Mouse (Mus musculus) G1E (cell line): ENCODE measurements around the gene Kiz. TPM values are rescaled to one million over a fixed set of nuclear protein-coding genes. Genes with fewer than 3 reads are reported as not detected.

Experiments used
- ATAC-seq: 2 replicates; pipeline ENCODE4 v1.8.0; 2016; ENCODE audit warnings: mild to moderate bottlenecking; ENCODE audit not compliant: insufficient number of reproducible peaks, poor library complexity, low FRiP score, severe bottlenecking; ENCODE audit errors: extremely low read depth
- DNase-seq: peaks from one replicate; pipeline ENCODE4 v3.0.0; 2012; ENCODE audit warnings: low spot score
- H3K27me3 ChIP-seq: 2 replicates; pipeline ENCODE4 v1.6.1; 2012; ENCODE audit warnings: mild to moderate bottlenecking, low read length, inconsistent platforms; ENCODE audit not compliant: insufficient read depth
- H3K36me3 ChIP-seq: replicated peaks from 2 replicates; pipeline ENCODE3; 2012; ENCODE audit warnings: mild to moderate bottlenecking, inconsistent platforms
- H3K4me1 ChIP-seq: 2 replicates; pipeline ENCODE4 v1.6.1; 2012; ENCODE audit warnings: low read depth, low read length, inconsistent platforms, mixed read lengths; ENCODE audit not compliant: insufficient read depth
- H3K4me3 ChIP-seq: 2 replicates; pipeline ENCODE4 v1.5.1; 2012; ENCODE audit warnings: low read depth, mild to moderate bottlenecking, inconsistent platforms, low read length, moderate library complexity, mixed read lengths
- H3K9me3 ChIP-seq: replicated peaks from 2 replicates; pipeline ENCODE4 v1.6.1; 2012; ENCODE audit warnings: inconsistent platforms
- CTCF ChIP-seq: IDR thresholded peaks from 2 replicates; pipeline ENCODE4 v1.5.1; 2012; ENCODE audit warnings: low read depth, low read length, inconsistent platforms, mixed read lengths
- GATA1 ChIP-seq: IDR thresholded peaks from 2 replicates; pipeline ENCODE4 v1.6.1; 2012; ENCODE audit warnings: borderline replicate concordance, low read length, inconsistent platforms, mixed read lengths
- GATA2 ChIP-seq: IDR thresholded peaks from 2 replicates; pipeline ENCODE4 v1.6.1; 2012; ENCODE audit warnings: low read depth, low read length, inconsistent platforms, borderline replicate concordance
- POLR2AphosphoS5 ChIP-seq: IDR thresholded peaks from 2 replicates; pipeline ENCODE4 v1.6.1; 2012; ENCODE audit warnings: low read depth, low read length, inconsistent platforms; ENCODE audit not compliant: insufficient replicate concordance
- TAL1 ChIP-seq: conservative IDR thresholded peaks from 2 replicates; pipeline ENCODE4 v1.6.1; 2012; ENCODE audit warnings: low read depth, low read length, inconsistent platforms, mixed read lengths
- polyA plus RNA-seq: library from polyadenylated mRNA; stranded (reverse); fragments of >175 nt; gene quantifications from 2 replicates; pipeline ENCODE4 v1.2.3, GENCODE M21; 2012
- total RNA-seq, 2 experiments: library from RNA; stranded (forward) in 1 of 2; stranded (reverse) in 1 of 2; fragments of 200-1000 nt in 1 of 2; fragments of >200 nt in 1 of 2; fragmentation: Nextera tagmentation in 1 of 2; gene quantifications; 2 replicates each; pipeline ENCODE4 v1.2.3; 2014 to 2017

Kiz gene
- total and polyA plus RNA-seq, 3 experiments: 10.5 to 56.7 (median 44.6) TPM

DNA sequence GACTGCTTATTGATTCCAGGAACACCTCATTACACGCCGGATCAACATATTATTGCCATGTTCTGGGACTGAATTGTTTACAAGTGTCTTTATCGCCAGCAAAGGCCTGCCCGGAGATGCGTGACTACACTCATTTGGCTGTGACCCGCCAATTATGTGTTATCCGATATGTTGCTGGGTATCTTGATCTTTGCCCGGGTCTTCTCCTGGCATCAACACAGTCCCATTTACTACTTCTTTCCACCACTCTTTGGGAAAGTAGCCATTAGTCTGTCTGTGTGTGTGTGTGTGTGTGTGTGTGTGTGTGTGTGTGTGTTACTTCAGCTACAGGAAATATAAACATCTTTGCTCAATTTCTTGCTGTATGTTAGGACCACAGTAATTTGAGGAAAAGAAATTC is 31.6 kb upstream of the Kiz start:
- no peak for DNase-seq
- Histone ChIP-seq H3K27me3 (no peaks in the 10 kb centered on the region), H3K9me3 (no peaks in the 10 kb centered on the region), H3K4me1 (no peaks in the 10 kb centered on the region), H3K4me3 (no peak overlapping the region), H3K36me3 (no peaks in the 10 kb centered on the region)
- no peak for TF ChIP-seq POLR2AphosphoS5
- TF ChIP-seq CTCF: no peak
- TF ChIP-seq GATA2: no peak
- TF ChIP-seq TAL1: no peak
- no peak for TF ChIP-seq GATA1
- ATAC-seq: no peak

DNA sequence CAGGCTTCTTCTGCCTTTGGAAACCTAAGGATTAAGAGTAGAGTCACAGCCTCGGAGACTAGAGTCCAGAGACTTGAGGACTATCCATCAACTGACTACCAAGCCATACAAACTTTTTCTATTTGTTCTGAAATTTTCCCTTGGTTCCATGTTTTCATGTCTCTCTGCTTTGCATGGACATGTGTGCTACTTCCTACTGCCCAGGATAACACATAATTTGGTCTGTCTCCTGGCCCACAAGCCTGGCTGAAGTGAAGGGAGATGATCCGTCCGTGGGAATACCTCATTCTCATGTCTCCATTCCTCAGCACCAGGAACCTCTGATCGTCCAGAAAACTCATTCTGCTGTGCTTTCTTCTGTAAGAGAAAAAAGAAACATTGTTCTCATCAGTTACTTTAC is 27.7 kb upstream of the Kiz start:
- DNase-seq (no peak), ATAC-seq (no peak)
- no peaks in the 10 kb centered on the region for H3K4me1 ChIP-seq
- no peaks in the 10 kb centered on the region for H3K36me3 ChIP-seq
- no peaks in the 10 kb centered on the region for H3K27me3 ChIP-seq
- no peak overlapping the region for H3K4me3 ChIP-seq
- TF ChIP-seq POLR2AphosphoS5 (no peak), CTCF (no peak), GATA1 (no peak), GATA2 (no peak), TAL1 (no peak)
- H3K9me3 ChIP-seq: no peaks in the 10 kb centered on the region

DNA sequence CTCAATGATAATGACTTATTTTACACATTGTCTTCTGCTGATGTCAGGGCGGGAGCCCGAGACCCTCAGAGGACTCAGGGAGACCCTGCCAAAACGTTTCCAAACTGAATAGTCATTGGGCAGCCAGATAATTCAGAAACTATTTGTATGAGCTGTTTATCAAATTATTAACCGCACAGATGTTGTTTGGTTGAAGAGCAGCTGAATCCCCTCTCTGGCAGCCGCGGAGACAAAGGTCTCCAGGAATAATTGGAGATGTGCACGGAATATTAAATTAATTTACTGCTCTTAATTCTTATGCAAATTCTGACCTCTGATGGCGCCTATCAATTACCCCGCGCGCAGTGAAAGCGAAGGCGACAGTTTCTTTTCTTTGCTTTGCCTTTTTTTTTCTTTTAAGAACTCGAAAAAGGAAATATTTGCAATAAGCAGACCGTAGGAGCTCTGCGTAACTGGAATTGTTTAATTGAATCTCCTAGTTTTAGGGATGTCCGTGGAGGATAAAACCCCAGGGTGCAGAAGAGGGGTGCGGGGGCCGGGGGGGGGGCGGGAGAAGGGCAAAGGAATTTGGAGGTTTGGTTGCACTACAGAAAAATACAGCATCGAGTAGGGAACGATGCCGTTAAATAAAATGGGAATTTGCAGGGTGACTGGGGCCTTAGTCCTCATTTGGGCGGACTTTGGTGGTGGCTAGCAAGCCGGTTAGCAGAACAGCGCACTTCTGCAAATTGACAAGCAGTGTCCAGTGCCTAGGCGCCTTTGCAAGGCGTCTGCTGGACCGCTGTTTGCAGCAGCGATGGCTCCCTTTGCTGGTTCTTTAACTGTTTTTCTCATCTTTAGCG is 22.2 kb upstream of the Kiz start:
- no peak for TF ChIP-seq TAL1
- no peak for TF ChIP-seq GATA1
- no peak for TF ChIP-seq GATA2
- TF ChIP-seq POLR2AphosphoS5: no peak
- no peak for TF ChIP-seq CTCF
- Histone ChIP-seq H3K4me3 (no peak overlapping the region), H3K36me3 (no peaks in the 10 kb centered on the region), H3K4me1 (no peaks in the 10 kb centered on the region), H3K9me3 (0 out of 2 replicates have a peak, but pooled peaks cover 4% of the 10 kb centered on the region), H3K27me3 (no peaks in the 10 kb centered on the region; the same call in 1 of the 2 replicates)
- DNase-seq (no peak), ATAC-seq (no peak)

DNA sequence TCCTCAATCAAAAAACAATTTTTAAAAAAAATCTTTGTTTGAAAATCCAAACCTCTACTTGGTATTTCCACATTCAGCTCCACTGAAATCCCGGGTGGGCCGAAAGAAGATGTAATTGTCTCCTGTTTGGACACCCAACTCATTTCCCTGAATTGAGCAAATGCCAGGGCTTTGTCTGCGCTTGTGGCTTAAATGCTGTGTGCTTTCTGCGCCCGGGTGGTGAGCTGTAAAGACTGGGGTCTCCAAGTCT is 21.7 kb upstream of the Kiz start:
- Histone ChIP-seq H3K4me1 (no peaks in the 10 kb centered on the region), H3K9me3 (0 out of 2 replicates have a peak, but pooled peaks cover 4% of the 10 kb centered on the region), H3K4me3 (no peak overlapping the region), H3K36me3 (no peaks in the 10 kb centered on the region), H3K27me3 (peaks cover 5% of the 10 kb centered on the region; the same call in 1 of the 2 replicates)
- TF ChIP-seq POLR2AphosphoS5: no peak
- no peak for TF ChIP-seq CTCF
- no peak for TF ChIP-seq TAL1
- no peak for TF ChIP-seq GATA2
- TF ChIP-seq GATA1: no peak
- ATAC-seq: no peak
- DNase-seq: no peak

DNA sequence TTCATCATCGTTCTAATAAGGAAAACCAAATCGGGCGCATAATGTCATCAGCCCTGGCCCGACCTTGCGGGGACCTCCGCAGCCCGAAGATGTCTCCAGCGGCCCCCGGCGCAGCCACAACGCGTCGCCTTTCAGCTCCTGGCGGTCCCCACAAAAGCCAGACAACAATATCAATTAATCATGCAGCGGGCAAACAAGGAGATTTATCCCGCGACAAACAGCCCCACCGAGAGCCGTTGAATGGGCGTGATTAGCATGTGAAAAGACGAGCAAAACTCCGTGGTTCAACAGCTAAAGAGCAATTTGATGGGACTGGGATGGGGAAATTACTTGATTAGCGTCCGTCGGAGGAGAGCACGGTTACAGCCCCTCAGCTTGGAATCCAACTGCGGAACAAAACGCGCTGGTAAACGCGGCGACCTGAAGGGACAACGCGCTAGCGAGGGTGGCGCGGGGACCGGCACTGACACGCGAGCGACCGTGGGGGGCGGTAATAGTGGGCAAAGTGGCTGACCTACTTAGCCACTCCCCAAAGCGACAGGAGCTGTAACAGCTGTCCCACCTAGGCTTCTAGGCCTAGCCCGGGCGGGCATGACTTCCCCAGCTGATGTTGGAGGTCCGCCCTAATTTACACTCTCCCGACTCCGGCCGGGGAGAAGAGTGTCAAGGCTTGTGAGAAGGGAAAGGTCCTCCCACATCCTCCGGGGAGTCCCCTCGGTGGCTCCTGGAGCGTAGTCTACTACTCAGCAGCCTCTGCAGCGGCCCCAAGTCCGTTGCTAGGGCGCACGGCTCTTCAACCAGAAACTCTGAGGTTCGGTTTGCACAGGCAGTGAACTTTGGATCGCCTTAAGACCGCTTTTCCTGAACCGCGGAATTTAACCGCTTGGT is 21.1 kb upstream of the Kiz start:
- H3K4me3 ChIP-seq: no peak overlapping the region
- H3K36me3 ChIP-seq: no peaks in the 10 kb centered on the region
- H3K4me1 ChIP-seq: no peaks in the 10 kb centered on the region
- no peak for ATAC-seq
- peaks cover 11% of the 10 kb centered on the region; the same call in 1 of the 2 replicates for H3K27me3 ChIP-seq
- no peak for DNase-seq
- no peak for TF ChIP-seq GATA1
- TF ChIP-seq GATA2: no peak
- TF ChIP-seq CTCF: no peak
- TF ChIP-seq TAL1: no peak
- TF ChIP-seq POLR2AphosphoS5: no peak
- 0 out of 2 replicates have a peak, but pooled peaks cover 4% of the 10 kb centered on the region for H3K9me3 ChIP-seq

DNA sequence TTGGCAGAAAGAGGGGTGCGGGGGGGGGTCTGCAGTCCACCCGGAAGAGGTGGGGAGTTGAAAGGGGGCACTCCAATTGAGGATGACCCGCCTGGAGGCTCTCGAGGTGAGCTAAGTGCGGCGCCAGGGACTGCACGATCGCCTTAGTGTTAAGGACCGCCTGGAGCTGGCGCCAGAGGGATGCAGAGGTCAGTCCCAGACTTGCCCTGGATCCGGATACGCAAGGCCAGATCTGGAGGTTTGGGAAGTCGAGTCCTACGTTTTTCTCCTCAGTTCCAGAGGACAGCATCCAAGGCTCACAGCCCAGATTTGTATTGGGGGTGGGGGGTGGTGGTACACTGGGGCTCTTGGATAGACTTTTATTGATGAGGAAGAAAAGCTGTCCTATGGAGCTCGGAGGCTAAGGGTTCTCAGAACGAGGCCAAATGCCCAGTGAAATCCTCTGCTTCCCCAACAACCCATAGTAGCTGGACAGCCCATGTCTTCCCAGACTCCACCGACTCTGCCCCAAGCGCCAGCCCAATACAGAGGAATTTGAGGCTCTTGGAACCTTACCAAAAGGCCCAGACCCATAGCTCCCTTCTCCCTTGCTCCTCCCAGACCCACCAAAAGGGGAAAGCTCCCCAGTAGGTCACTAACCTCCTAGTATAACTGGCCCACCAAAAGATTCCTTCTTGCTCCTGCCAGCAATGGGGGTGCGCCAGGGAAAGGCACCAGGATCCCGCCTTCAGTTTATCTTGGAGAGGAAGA is 20.2 kb upstream of the Kiz start:
- H3K4me3 ChIP-seq: no peak overlapping the region
- DNase-seq: no peak
- TF ChIP-seq GATA1 (no peak), CTCF (no peak), POLR2AphosphoS5 (no peak), GATA2 (no peak), TAL1 (no peak)
- 0 out of 2 replicates have a peak, but pooled peaks cover 4% of the 10 kb centered on the region for H3K9me3 ChIP-seq
- no peaks in the 10 kb centered on the region for H3K36me3 ChIP-seq
- H3K4me1 ChIP-seq: no peaks in the 10 kb centered on the region
- peaks cover 12% of the 10 kb centered on the region; the same call in 1 of the 2 replicates for H3K27me3 ChIP-seq
- no peak for ATAC-seq
